Mouse (Mus musculus): ENCODE measurements around the gene Pou2f2.
A peak's percentile ranks its signal among the peaks of the same experiment; 100 is the strongest.

Gene Pou2f2

DNA sequence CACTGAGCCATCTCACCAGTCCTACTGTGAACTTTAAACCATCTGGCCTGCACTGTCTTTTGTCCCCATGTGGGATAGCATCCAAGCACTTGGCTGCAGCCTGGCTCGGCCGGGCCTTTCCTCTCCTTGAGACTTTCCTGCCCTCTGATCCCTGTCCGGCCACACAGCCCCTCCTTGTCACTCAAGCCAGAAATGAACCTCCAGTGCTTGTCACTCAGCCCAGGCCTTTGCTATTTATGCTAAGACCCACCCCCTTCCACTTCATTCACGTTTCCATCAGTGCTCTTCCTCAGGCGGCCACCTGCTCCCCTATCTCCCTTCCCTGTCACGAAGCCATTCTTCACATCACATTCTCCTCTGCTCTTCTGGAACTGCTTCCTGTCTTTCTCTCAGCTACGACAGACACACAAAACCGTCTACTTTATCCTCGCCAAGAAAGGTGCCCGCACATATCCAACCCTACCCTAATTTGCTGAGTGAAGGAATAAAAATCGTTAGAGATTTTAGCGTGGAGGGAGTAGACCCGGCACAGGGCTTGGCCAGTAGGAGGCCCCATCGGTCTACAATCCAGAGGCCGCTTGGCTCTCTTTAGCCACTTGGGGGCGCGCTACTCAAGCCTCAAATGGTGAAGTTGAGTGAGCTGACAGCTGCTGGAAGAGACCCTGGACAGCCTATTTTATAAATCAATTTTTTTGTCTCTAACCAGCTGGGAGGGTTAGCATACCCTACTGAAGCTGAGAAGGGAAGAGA lies 73.9 kb downstream of the Pou2f2 start:
- DNase-seq (ENCODE audit: low spot score in 2 of 2) = peak; percentile 72 to 88

DNA sequence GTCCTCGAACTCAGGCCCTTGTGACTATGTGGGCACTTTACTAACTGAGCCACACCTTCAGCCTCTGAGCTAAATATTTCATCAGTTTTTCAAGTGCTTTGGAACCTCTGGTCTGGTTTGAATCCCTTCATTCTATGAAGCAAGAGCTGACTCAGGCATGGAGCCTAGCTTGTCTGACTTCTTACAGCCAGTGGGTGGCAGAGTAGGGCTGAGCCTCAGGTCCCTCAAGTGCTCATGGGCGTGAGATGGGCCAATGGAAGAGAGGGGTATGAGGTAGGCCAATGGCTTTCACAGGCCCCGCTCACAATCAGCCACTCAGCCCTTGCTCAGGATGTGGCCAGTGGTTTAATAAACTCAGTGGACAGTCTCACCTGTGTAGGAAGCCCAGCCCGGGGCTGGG lies 79.9 kb downstream of the Pou2f2 start:
- DNase-seq (ENCODE audit: low spot score in 2 of 2) = no peak

DNA sequence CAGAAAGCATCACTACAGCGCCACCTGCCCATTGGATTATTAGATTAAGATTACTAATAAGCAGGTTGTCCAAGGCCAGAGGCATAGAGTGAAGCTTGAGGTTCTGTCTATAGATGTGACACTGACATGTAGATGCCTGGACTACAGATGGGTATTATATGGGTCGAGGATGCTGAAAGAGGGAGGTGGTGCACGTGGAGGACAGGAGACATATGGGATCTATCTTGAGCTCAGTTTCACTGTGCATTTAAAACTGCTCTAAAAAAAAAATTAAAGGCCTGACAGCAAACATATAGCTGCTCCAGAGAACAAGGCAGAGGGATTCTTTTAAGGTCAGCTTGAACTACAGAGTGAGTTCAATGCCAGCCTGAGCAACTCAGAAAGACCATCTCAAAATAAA lies 81.4 kb downstream of the Pou2f2 start:
- no peak for DNase-seq (ENCODE audit: low spot score in 2 of 2)

DNA sequence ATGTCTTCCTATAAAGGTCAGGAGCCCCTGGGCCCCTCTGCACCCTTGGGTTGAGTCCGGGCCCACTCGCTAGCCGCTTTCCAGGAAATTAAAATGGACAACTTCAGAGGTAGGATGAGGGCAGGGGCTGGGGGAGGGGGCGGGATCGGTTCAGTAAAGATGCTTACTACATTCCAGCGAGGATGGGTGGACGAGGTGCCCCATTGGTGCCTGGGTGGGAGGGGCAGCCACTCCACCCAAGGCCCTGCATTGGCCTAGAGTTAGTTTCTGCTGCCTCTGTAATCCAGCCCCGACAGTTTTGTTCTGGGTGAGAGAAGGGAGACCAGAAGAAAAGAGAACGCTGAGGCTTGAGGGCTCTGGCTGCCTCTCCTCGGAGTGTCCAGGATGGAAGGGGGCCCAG lies 89.7 kb downstream of the Pou2f2 start:
- DNase-seq (ENCODE audit: low spot score in 2 of 2) = no peak

DNA sequence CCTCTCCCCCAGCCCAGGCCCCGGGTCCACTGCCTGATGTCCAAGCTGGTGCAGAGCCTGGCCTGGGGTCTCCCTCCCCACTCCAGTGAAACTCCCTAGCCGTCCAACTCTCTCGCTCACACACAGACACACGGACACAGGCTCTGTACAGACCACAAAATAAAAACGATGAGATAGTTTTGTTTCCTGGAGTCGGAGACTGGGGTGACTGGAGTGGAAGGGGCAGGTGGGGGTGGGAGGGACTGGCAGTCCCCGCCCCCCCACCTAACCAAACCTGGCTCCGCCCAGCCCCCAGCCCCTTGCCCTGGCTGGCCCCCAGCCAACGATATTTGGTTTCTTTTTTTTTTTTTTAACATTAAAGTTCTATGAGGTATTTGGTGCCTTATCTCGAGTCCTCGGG lies 90.6 kb downstream of the Pou2f2 start:
- no peak for DNase-seq (ENCODE audit: low spot score in 2 of 2)

DNA sequence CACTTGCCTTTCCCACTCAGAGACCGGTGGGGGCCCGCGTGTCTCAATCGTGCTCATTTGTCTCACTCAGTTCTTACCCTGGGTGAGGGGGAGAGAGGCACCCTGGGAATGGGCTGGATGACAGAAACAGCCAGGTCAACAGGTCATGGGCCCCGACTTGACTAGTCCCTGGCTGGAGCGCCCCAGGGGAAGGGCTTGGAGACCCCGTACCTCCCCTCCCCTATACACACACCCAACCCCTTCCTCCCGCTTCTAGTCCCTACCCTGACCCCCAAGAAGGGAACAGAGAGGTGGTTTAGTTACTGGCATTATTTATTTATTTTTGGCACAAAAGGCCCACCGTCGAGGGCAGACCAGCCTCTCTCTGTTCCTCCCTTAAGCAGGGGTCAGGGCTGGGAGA lies 91.0 kb downstream of the Pou2f2 start:
- DNase-seq (ENCODE audit: low spot score in 2 of 2) = no peak

DNA sequence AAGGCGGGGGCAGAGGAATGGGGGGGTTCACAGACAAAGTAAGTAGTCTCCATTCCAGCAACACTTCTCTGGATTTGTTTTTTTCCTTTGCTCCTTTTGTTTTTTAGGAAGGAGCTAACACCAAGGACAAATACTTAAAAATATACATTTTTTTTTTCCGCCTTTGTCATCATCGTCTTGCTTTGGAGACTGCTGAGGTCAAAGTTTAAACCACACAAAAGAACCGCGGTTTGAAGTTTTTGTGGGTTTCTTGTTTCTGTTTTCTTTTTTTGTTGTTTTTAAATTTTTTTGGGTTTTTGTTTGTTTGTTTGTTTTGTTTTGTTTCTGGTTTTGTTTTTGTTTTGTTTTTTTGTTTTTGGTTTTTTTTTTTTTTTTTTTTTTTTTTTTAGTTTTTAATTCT lies 91.6 kb downstream of the Pou2f2 start:
- no peak for DNase-seq (ENCODE audit: low spot score in 2 of 2)

DNA sequence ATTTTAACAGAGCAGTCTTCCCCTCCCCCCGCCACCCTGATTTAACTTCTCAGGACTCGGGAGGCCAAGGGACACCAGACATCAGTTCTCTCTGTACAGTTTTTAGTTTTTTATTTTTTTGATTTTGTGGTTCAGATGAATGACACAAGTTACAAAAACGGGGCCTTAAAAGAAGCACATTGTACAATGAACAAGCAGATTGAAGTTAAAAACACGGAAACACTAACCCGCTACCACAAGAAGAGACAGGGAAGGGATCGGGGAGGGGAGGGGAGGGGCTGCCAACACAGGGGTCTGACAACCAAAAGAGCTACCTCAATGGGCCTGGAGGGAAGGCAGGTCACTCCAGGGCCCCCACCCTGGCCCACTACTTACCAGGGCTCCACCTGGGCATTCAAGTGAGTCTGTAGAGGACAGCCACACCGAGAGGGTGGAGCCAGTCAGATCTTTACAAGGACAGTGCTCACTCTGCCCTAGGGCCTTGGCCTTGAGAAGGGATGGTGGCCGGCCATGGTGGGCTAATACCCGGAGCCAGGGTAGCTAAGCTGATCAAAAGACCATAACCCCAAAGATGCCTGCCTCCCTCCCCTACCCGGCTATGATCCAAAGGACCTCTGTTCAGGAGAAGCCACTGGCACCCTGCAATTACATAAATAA lies 92.1 kb downstream of the Pou2f2 start:
- no peak for DNase-seq (ENCODE audit: low spot score in 2 of 2)

DNA sequence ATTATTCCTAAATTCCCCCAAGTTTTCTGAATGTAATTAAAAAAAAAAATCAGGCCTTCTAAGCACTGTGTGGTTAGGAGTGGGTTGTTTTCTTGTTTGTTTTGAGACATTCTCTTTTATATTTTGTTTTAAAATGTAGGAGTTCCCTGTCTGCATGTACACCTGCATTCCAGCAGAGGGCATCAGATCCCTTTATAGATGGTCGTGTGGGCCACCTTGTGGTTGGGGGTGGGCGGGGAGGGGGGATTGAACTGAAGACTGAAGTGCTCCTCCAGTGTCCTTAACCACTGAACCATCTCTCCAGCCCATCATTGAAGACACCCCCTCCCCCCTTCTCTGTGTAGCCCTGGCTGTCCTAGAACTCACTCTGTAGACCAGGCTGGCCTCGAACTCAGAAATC lies 92.9 kb downstream of the Pou2f2 start:
- no peak for DNase-seq (ENCODE audit: low spot score in 2 of 2)

DNA sequence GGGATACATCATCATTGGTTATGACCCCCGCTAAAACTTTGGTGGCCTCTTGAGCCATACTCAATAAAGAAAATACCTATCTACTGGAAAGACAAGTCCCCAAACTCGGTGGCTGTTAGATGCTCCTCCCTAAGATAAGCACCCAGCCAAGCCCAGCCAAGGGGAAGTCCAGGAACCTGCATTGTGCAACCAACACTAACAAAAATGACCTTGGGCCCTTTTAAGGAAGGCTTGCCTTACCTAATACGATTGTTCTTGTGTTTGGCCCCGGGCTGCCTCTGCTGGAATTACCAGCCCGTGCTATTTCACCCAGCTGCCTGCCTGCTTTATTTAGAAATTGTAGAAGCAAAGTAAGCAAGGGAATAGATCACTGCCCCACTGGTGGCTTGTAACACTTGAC lies 94.9 kb downstream of the Pou2f2 start:
- no peak for DNase-seq (ENCODE audit: low spot score in 2 of 2)

DNA sequence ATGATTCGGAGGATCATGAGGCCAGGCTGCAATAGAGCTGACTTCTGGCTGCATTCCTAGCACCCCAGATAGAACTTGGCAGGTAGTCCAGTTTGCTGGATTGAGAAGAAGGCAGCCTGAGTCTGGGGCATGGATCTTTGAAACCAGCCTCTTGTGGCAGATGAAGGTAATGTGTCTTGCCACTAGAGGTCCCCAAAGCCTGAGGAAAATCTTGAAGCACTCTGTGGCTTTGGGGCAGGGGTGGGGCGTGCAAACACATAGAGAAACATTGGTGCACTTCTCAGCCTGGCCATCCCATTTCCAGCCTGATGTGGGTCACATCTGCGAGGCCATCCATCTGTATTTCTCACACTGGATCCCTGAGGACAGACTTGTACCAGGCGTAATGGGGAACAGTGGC lies 97.0 kb downstream of the Pou2f2 start:
- DNase-seq (ENCODE audit: low spot score in 2 of 2) = peak in 1 of 2 experiments; percentile 43

DNA sequence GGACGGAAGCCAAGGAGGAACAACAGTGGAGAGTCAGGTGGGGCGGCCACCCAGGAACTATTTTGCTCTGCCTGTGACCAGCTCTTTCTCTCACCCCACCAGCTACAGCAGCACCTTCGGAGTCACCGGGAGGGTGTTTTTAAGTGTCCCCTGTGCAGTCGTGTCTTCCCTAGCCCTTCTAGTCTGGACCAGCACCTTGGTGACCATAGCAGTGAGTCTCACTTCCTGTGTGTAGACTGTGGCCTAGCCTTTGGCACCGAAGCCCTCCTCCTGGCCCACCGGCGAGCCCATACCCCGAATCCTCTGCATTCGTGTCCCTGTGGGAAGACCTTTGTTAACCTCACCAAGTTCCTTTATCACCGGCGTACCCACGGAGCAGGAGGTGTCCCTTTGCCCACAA lies 99.1 kb downstream of the Pou2f2 start:
- DNase-seq (ENCODE audit: low spot score in 2 of 2) = no peak

DNA sequence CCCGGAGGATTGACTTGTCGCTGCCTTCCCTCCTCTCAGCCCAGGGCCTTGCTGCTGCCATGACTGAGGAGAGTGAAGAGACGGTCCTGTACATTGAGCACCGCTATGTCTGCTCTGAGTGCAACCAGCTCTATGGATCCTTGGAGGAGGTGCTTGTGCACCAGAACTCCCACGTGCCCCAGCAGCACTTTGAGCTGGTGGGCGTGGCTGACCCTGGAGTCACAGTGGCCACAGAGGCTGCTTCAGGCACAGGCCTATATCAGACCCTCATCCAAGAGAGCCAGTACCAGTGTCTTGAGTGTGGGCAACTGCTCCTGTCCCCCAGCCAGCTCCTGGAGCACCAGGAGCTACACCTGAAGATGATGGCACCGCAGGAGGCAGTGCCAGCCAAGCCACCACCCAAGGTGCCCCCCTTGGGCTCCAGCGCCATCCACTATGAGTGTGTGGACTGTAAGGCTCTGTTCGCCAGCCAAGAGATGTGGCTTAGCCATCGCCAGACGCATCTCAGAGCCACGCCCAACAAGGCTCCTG lies 100.0 kb downstream of the Pou2f2 start:
- DNase-seq (ENCODE audit: low spot score in 2 of 2) = no peak

DNA sequence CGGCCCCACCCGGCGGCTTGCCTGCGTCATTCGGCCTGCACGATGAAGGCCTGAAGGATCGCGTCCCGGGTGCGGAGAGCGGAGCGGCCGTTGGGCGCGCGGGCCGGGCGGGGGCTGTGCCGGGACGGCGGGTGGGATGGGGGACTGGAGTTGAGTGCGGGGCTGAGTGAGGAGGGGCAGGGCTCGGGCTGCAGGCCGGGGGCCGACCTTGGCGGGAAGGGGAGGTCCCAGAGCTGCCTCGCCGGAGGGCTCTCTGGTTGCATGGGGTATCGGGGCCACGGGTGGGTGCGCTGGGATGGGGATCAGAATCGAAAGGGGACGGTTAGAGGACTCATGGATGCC lies 102.1 kb downstream of the Pou2f2 start:
- no peak for DNase-seq (ENCODE audit: low spot score in 2 of 2)

DNA sequence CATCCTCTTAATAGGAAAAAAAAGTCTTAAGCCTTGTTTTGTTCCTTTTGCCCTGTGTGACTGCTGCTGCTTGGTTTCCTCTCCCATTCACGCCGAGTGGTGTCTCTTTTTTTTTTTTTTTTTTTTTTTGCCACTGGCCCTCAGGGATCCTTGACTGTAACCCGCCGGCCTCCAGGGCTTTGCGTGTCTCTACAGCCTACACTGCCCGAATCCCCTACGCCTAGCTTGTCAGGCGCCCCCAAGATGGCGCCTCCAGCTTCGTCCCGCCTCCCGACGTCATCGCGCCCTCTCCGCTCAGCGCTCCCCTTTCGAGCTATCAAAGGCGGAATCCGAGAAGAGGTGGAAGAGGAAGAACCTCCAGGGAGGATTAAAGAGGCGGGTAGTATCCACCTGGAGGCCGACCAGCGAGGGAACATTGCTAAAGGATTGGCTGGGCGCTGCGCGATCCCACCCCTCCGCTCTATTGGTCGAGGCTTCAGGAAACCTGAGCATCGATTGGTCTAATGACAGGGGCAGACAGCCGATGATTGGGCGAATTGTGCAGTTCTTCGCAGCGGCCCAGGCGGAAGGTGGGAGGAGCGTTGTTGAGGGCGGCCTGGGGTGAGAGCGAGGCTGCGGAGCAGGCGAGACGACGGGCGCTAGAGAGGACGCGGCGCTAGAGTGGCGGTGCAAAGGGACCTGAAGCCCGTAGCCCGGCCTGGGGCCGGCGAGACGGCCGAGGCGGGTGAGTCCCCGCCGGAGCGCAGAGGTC lies 102.7 kb downstream of the Pou2f2 start:
- DNase-seq (ENCODE audit: low spot score in 2 of 2) = peak; percentile 92 to 93

DNA sequence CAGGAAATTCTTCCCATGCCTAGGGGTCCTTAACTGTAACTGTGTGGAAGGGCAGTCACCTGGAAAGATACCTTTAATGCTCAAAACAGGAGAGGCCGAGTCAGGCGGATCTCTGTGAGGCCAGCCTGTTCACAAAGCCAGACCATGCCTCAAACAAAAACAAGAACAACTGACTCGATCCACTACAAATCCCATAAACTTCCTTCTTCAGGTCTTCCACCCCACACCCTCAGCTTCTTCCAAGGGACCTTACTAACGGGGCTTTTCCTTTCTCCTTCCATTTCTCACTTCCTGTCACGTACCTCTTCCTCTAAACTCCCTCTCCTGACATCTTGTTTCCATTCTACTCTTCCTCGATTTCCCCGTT lies 103.2 kb downstream of the Pou2f2 start:
- no peak for DNase-seq (ENCODE audit: low spot score in 2 of 2)

DNA sequence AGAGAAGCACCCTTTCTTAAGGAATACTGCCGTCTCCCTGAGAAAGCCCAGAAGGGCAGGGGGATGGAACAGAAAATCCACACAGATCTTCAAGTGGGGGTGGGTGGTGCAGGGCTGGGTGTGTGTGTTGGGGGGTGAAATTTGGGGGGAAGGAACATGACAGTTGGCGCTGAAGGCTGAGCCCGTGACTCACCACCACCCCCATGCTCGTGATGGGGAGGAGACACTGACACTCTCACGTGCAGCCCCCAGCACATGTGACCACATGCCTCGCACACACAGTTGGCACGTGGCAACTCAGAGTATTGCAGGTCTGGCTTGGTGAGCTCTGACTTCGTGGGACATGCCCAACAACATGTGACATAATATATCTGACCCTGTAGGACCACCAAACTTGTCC lies 105.6 kb downstream of the Pou2f2 start:
- no peak for DNase-seq (ENCODE audit: low spot score in 2 of 2)

DNA sequence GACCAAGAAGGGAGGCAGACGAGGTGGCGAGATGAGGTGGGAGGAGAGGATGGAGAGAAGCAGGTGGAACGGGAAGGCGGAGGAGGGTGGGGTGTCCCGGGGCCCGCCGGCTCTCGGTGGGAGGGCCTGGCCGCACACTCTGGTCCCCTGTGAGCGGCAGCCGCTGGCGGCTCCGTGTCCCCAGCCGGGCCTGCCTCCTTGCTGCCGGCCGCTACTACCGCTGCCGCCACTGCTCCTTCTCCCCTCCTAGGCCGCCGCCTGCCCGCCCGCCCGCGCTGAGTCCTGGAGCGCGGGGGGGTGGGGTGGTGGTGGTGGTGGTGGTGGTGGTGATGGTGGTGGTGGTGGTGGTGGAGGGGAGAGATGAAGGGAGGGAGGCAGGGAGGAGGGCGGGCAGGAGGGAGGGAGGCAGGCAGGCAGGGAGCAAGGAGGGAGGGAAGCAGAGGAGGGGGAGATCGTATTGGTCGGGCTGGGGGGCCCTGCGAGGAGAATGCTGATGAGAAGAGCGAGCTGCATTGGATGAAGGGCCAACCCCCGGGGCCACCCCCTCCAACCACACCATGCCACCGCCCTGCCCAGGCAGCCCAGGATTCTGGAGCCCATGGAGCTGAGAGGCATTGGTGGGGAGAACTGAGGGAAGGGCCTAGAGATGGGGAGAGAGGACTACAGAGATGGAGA lies 106.7 kb downstream of the Pou2f2 start:
- DNase-seq (ENCODE audit: low spot score in 2 of 2) = no peak

DNA sequence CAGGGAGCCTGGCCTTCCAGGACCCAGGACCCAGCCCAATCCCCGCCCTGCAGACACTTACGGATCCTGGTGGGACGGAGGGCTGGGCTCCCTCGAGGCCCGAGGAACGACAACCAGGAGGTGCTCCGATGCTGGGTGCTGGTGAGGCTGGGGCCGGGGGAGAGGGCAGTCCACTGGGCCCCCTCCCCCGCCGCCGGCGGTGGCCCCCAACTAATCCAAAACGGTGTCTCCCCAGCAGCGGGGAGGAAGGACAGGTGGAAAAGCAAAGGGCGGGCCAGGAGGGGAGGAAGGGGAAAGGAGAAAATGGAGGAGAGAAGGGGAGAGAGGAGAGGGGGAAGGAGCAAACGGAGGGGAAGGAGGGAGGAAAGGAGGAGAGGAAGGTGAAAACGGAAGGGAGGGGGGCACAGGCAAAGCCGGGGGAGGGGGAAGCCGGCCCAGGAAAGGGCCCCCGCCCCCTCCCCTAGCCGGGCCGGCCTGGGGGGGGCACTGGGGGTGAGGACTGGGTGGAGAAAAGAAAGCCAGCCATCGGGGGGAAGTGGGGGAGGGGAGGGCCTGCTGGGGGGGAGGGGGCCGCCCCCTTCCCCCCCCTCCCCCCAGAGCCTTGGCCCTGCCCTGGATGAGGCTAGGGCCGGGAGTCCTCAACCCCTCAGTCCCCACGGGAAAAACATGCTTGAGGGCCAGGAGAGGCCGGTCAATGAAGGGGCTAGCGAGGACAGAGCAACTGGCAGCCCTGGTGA lies 107.4 kb downstream of the Pou2f2 start, which contains the start of the genes Grik5 and Zfp574:
TSS of gene Grik5 (minus strand) at position 368 of the 737 bp plus-strand sequence.
TSS of gene Zfp574 (plus strand) at position 589 of the 737 bp plus-strand sequence.
- no peak for DNase-seq (ENCODE audit: low spot score in 2 of 2)

DNA sequence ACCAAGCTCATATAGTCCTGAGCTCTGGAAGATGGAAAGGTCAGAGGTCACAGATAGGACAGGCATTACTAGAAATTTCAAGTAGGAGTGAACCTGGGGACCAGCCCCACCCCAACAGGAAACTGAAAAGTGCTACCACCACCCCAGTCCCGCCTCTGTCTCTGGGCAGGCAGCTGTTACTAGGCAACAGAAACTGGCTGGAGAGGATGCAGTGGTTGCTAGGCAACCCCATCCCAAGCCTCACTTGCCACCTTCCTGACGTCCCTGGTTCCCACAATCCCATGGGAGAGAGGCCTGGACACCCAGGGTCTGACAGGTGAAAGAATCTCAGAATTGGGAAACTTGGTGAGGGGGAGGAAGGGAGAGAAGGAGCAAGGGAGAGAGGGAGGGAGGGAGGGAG lies 110.8 kb downstream of the Pou2f2 start:
- no peak for DNase-seq (ENCODE audit: low spot score in 2 of 2)

DNA sequence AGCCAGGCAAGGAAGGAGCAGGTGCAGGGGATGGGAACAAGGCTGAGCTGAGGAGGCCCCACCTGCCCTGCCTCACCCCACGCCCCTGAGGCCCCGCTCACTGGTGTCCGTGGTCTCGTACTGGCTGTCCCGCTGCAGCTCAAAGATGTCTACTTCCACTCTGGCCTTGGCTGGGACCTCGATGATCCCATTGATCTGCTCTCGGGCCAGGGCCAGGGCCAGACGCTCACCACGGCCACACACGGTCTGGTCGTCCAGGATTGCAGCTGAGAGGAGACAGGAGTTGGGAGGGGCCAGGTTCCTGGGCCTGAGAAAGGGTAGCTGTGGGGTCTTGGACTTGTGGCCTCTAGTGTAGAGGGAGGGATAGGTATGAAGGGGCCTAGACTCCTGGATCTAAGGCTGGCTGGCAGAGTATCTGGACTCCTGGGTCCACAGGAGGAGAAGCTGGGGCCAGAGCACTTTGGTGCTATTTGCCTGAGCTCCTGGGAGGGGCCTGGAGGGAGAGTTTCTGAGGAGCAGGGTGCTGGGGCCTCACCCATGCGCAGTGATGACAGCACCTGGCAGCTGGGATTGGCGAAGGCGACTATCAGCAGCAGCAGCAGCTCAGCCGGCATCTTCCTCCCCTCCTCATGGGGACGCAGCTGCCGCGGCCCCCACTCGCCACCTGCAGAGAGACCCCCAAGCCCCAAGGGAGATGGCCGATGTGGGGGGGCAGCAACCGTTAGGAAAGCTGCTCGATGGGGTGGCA lies 111.4 kb downstream of the Pou2f2 start:
- DNase-seq (ENCODE audit: low spot score in 2 of 2) = no peak

All from spleen, postnatal 14 days (tissue).